Mouse (Mus musculus) CH12.LX (cell line): ENCODE results near the gene Rab17. TPM values are rescaled to one million over a fixed set of nuclear protein-coding genes. Genes with fewer than 3 reads are reported as not detected.

Source experiments
- DNase-seq: peaks from one replicate; pipeline ENCODE4 v3.0.0-alpha.2; 2013; ENCODE audit errors: extremely low read depth
- H3K27ac ChIP-seq: 2 replicates; pipeline ENCODE4 v1.5.1; 2012; ENCODE audit warnings: low read depth, mild to moderate bottlenecking, control low read depth, moderate library complexity; ENCODE audit not compliant: insufficient read depth
- H3K27me3 ChIP-seq: replicated peaks from 2 replicates; pipeline ENCODE3; 2012; ENCODE audit warnings: inconsistent platforms
- H3K36me3 ChIP-seq, 2 experiments: replicated peaks in 1 of 2; 2 replicates each; pipeline versions ENCODE3 to v1.6.1; 2012; ENCODE audit warnings: inconsistent platforms in 1 of 2, low read length in 1 of 2, mild to moderate bottlenecking in 1 of 2, mixed read lengths in 1 of 2, moderate library complexity in 1 of 2; ENCODE audit not compliant: control insufficient read depth in 1 of 2, insufficient read depth in 1 of 2
- H3K4me1 ChIP-seq, 2 experiments: 2 replicates each; pipeline ENCODE4 v1.6.1; 2012; ENCODE audit warnings: inconsistent platforms in 1 of 2, moderate library complexity in 1 of 2; ENCODE audit not compliant: insufficient read depth in 2 of 2, control insufficient read depth in 1 of 2
- H3K4me2 ChIP-seq: 2 replicates; pipeline ENCODE4 v1.6.1; 2012; ENCODE audit warnings: low read depth, mild to moderate bottlenecking, control low read depth; ENCODE audit not compliant: poor library complexity, insufficient read depth, severe bottlenecking
- H3K4me3 ChIP-seq, 3 experiments: fragments of 150-350 bp in 1 of 3; sonication (generic) in 1 of 3; replicated peaks in 1 of 3; 2 replicates each; pipeline versions ENCODE3 to v1.5.1; 2011 to 2012; ENCODE audit warnings: low read depth in 2 of 3, low read length in 2 of 3, mild to moderate bottlenecking in 2 of 3, moderate library complexity in 2 of 3, control low read depth in 1 of 3, improper control_type of control experiment in 1 of 3, inconsistent platforms in 1 of 3, mixed read lengths in 1 of 3; ENCODE audit not compliant: poor library complexity in 1 of 3
- H3K79me2 ChIP-seq: replicated peaks from 2 replicates; pipeline ENCODE4 v1.6.1; 2012; ENCODE audit warnings: mild to moderate bottlenecking, moderate library complexity; ENCODE audit not compliant: control insufficient read depth, poor library complexity, insufficient read depth, severe bottlenecking; ENCODE audit errors: extremely low read depth
- H3K9ac ChIP-seq: 2 replicates; pipeline ENCODE4 v1.6.1; 2012; ENCODE audit warnings: low read depth, mild to moderate bottlenecking, control low read depth, moderate library complexity; ENCODE audit not compliant: insufficient read depth
- H3K9me3 ChIP-seq: replicated peaks from 2 replicates; pipeline ENCODE3; 2012; ENCODE audit warnings: low read length, inconsistent platforms, mixed read lengths
- CHD1 ChIP-seq: IDR thresholded peaks from 2 replicates; pipeline ENCODE4 v1.6.1; 2012; ENCODE audit warnings: low read depth, low read length, improper control_type of control experiment, inconsistent platforms
- ELF1 ChIP-seq: IDR thresholded peaks from 2 replicates; pipeline ENCODE4 v1.6.1; 2014; ENCODE audit warnings: low read depth, mild to moderate bottlenecking, inconsistent platforms, low read length, improper control_type of control experiment
- EP300 ChIP-seq: IDR thresholded peaks from 2 replicates; pipeline ENCODE4 v1.6.1; 2011; ENCODE audit warnings: low read length, improper control_type of control experiment
- HCFC1 ChIP-seq: IDR thresholded peaks from 2 replicates; pipeline ENCODE4 v1.6.1; 2012; ENCODE audit warnings: low read depth, mild to moderate bottlenecking, inconsistent platforms, low read length, improper control_type of control experiment
- IRF4 ChIP-seq: IDR thresholded peaks from 2 replicates; pipeline ENCODE4 v1.6.1; 2014; ENCODE audit warnings: low read depth, mild to moderate bottlenecking, inconsistent platforms, low read length, improper control_type of control experiment
- KAT2A ChIP-seq: IDR thresholded peaks from 2 replicates; pipeline ENCODE4 v1.6.1; 2012; ENCODE audit warnings: low read length, improper control_type of control experiment, inconsistent platforms; ENCODE audit not compliant: insufficient replicate concordance
- MAZ ChIP-seq: IDR thresholded peaks from 2 replicates; pipeline ENCODE4 v1.6.1; 2012; ENCODE audit warnings: low read depth, mild to moderate bottlenecking, inconsistent platforms, low read length, improper control_type of control experiment, moderate library complexity
- MXI1 ChIP-seq: IDR thresholded peaks from 2 replicates; pipeline ENCODE4 v1.6.1; 2011; ENCODE audit warnings: mild to moderate bottlenecking, low read depth, low read length, improper control_type of control experiment
- NELFE ChIP-seq: IDR thresholded peaks from 2 replicates; pipeline ENCODE4 v1.6.1; 2011; ENCODE audit warnings: low read depth, low read length, improper control_type of control experiment
- PAX5 ChIP-seq: IDR thresholded peaks from 2 replicates; pipeline ENCODE4 v1.6.1; 2012; ENCODE audit warnings: low read length, inconsistent platforms, mixed read lengths
- POLR2A ChIP-seq: IDR thresholded peaks from 2 replicates; pipeline ENCODE4 v1.6.1; 2011; ENCODE audit warnings: low read depth, mild to moderate bottlenecking, improper control_type of control experiment, low read length
- RCOR1 ChIP-seq: conservative IDR thresholded peaks from 2 replicates; pipeline ENCODE4 v1.6.1; 2012; ENCODE audit warnings: low read depth, mild to moderate bottlenecking, inconsistent platforms, low read length, improper control_type of control experiment
- SMC3 ChIP-seq: IDR thresholded peaks from 2 replicates; pipeline ENCODE4 v1.6.1; 2011; ENCODE audit warnings: low read depth, low read length, improper control_type of control experiment
- ZC3H11A ChIP-seq: IDR thresholded peaks from 2 replicates; pipeline ENCODE4 v1.6.1; 2012; ENCODE audit warnings: low read depth, mild to moderate bottlenecking, inconsistent platforms, low read length, improper control_type of control experiment
- ZKSCAN1 ChIP-seq: IDR thresholded peaks from 2 replicates; pipeline ENCODE4 v1.6.1; 2012; ENCODE audit warnings: low read depth, inconsistent platforms, low read length, improper control_type of control experiment, borderline replicate concordance
- ZNF384 ChIP-seq: IDR thresholded peaks from 2 replicates; pipeline ENCODE4 v1.6.1; 2012; ENCODE audit warnings: low read depth, low read length, improper control_type of control experiment, inconsistent platforms
- dilution Hi-C: fragments of 300-500 bp; cut with MboI; formaldehyde crosslinking; loops from 2 replicates; pipeline ENCODE4 v1.14.3; 2020; ENCODE audit warnings: low sequenced_read_pairs; ENCODE audit not compliant: extremely low pct_unique_long_range_greater_than_20kb, extremely low pct_ligation_motif_present
- in situ Hi-C: fragments of 300-500 bp; cut with MboI; formaldehyde crosslinking; loops from 3 replicates; pipeline ENCODE4 v1.14.3; 2019; ENCODE audit warnings: low sequenced_read_pairs, low pct_ligation_motif_present, low pct_unique_long_range_greater_than_20kb, mixed read lengths
- polyA plus RNA-seq: library from polyadenylated mRNA; unstranded; fragments of >175 nt; gene quantifications from 2 replicates; pipeline ENCODE4 v1.2.1, GENCODE M21; 2012; ENCODE audit warnings: low read depth; ENCODE audit not compliant: insufficient read length
- total RNA-seq, 2 experiments: library from RNA; depleted of rRNA; stranded (reverse); fragments of 300-350 nt in 1 of 2; fragments of >200 nt in 1 of 2; gene quantifications; 2 replicates each; pipeline ENCODE4 v1.2.3; 2012 to 2014

The Rab17 gene
- total and polyA plus RNA-seq, 3 experiments: 0.15 to 0.64 (median 0.59) TPM

- no peak overlapping the region for H3K9ac ChIP-seq
- in situ Hi-C loops: no loop called here
- no peak overlapping the region for H3K4me3 ChIP-seq
- dilution Hi-C loops: no loop called here
- H3K79me2 ChIP-seq: no peaks in the 10 kb centered on the region
- no peaks in the 10 kb centered on the region for H3K9me3 ChIP-seq
- TF ChIP-seq POLR2A (no peak), IRF4 (no peak), MXI1 (no peak), NELFE (no peak), RCOR1 (no peak), ELF1 (no peak), EP300 (no peak)
- H3K4me2 ChIP-seq: no peak overlapping the region
- H3K4me1 ChIP-seq: no peaks in the 10 kb centered on the region
- DNase-seq: no peak
- H3K27me3 ChIP-seq: peaks cover 81% of the 10 kb centered on the region
- H3K36me3 ChIP-seq: no peaks in the 10 kb centered on the region
- no peak overlapping the region for H3K27ac ChIP-seq
Measured at GRCm38 (mm10) chr1:90962994-90963393, 6.5 kb downstream of the Rab17 start.

- H3K9me3 ChIP-seq: no peaks in the 10 kb centered on the region
- H3K4me2 ChIP-seq: no peak overlapping the region
- in situ Hi-C loops: no loop called here
- no peak overlapping the region for H3K9ac ChIP-seq
- H3K36me3 ChIP-seq: no peaks in the 10 kb centered on the region
- dilution Hi-C loops: no loop called here
- no peaks in the 10 kb centered on the region for H3K79me2 ChIP-seq
- DNase-seq: no peak
- TF ChIP-seq NELFE (no peak), ZKSCAN1 (no peak), ELF1 (no peak), MAZ (no peak), HCFC1 (no peak), KAT2A (no peak), ZC3H11A (no peak), CHD1 (no peak), PAX5 (no peak), SMC3 (no peak), IRF4 (no peak), MXI1 (no peak), ZNF384 (no peak)
- no peak overlapping the region for H3K27ac ChIP-seq
- peaks cover 81% of the 10 kb centered on the region for H3K27me3 ChIP-seq
- no peaks in the 10 kb centered on the region for H3K4me1 ChIP-seq
- no peak overlapping the region for H3K4me3 ChIP-seq
Measured at GRCm38 (mm10) chr1:90962526-90962925, 6.9 kb downstream of the Rab17 start.
